Mouse (Mus musculus): ENCODE measurements around the gene Skor1.

DNA sequence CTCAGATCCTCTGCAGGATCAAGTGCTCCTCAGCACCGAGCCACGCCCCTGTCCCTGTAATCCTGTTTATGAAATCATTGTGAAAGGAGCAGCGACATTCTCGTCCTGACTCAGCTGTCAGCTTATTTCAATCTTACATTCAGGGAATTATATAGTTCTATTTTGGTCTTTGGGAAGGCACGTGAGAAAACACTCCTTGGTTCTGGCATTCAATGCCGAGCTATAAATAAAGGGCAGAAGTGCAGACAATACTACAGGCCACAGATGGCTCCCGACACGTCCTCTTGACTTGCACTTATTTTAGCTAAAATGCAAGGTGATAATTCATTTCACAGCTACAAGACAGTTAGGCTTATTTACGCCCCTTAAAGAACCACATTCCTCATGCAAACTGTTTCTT lies 46.0 kb upstream of the Skor1 start:
- TF ChIP-seq CTCF (IDR thresholded peaks at IDR 0.05; ENCODE audit: low read depth): no peak
- TF ChIP-seq EP300 (IDR thresholded peaks at IDR 0.05; ENCODE audit: low read depth): no peak

Data from liver, embryonic 14.5 days (tissue).